Mouse (Mus musculus): ENCODE data around the gene Gng8.

Gng8 gene

DNA sequence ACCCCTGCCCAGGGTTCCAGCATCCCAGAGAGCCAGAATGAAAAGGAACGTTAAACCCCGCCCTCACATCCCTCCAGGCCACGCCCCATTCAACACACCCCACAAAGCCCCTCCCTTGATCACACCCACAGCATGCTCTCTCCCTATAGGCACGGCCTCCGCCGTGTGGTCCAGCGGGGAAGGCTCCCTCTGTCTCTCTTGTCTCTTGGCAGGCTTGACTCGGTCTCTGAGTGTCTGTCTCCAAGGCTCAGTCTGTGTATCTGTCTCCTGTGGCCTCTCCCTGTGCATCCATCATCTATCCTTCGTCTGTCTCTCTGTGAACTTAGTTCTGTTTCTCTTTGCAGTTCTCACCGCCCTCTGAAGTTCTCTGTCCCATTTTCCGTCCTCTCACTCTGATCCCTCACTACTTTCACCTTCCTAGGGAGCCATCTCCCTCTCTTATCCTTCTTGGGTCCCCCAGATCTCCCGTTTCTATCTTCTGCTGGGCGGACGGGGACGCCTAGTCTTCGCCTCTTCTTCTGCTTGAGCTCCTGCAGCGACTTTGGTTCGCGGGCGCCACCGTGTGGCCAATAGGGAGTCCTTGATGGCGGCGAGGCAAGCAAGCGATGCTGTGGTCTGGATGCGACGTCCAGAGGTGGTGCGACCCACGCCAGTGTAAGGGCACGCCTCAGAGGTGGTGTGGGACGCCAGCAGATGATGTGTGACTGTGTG, at the start of gene Gng8:
Gene Gng8, plus strand, starts transcription at position 146 of the 711 bp plus-strand sequence.
- DNase-seq (ENCODE audit: low spot score in 2 of 2), result peak; percentile 83 to 87

DNA sequence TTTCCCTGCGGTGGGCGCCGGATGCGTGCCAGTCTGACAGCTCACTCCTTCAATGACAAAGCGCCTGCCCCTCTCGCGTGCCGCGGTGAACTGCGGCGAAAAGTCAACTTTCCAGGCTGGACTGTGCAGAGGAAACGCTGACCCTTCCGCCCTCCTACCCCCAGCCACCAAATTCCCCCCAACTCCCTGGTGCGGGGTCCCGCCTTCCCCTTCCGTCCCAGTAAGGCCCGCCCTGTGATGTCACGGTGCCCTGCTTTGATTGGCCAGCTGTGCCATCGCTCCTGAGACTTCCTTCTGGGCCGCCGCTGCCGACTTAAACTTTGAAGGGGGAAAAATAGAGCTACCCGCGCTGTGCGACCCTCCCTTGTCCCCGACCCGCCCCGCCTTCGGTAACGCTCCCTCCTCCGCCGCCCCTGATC, 48.9 kb upstream of the Gng8 start, which contains the start of gene Prkd2:
Gene Prkd2, plus strand, starts transcription at position 258 of the 419 bp plus-strand sequence.
- peak; percentile 85 to 89 for DNase-seq (ENCODE audit: low spot score in 2 of 2)

DNA sequence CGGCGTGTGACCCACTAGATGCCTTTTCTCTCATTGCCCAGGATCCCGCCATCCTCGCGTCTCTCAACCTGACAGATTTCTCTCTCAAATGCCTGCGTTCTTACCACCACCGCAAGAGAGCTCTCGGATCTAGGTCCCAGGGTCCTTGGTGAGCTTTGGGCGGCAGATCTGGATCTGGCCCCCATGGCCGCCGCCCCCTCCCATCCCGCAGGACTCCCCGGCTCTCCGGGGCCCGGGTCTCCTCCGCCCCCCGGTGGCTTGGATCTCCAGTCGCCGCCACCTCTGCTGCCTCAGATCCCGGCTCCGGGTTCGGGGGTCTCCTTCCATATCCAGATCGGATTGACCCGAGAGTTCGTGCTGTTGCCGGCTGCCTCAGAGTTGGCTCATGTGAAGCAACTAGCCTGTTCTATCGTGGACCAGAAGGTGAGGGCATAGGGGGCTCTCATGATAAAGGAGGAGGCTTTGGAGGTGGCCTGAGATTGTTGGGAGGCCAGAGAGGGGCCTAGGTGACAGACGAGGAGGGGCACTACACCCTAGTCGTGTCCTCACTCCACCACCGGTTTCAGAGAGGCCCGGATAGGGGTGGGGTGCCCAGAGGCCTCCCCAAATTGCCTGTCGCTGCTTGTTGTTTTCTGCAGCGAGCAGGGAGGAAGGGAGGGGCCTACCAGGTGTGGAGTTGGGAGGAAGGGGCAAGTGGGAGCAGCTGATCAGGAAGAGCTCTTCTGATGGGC, 48.0 kb upstream of the Gng8 start:
- DNase-seq (ENCODE audit: low spot score in 2 of 2), result no peak

DNA sequence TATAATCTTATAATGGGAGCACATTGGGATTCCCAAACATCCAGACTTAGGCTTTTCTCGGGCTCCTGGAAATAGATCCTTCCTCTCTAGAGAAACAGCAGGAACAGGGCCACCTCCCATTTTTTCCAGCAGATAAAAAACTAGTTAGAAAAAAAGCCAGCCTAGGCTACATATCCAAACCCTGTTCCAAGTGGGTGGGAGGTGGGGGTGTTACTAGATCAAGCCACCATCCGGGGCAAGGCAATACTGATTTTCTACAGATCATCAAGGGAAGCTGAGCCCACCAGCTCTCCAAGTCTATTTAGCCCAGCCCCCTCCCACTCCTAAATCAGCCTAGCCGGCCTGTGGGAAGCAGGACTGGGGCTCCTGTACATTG, 46.9 kb upstream of the Gng8 start:
- DNase-seq (ENCODE audit: low spot score in 2 of 2), result no peak

DNA sequence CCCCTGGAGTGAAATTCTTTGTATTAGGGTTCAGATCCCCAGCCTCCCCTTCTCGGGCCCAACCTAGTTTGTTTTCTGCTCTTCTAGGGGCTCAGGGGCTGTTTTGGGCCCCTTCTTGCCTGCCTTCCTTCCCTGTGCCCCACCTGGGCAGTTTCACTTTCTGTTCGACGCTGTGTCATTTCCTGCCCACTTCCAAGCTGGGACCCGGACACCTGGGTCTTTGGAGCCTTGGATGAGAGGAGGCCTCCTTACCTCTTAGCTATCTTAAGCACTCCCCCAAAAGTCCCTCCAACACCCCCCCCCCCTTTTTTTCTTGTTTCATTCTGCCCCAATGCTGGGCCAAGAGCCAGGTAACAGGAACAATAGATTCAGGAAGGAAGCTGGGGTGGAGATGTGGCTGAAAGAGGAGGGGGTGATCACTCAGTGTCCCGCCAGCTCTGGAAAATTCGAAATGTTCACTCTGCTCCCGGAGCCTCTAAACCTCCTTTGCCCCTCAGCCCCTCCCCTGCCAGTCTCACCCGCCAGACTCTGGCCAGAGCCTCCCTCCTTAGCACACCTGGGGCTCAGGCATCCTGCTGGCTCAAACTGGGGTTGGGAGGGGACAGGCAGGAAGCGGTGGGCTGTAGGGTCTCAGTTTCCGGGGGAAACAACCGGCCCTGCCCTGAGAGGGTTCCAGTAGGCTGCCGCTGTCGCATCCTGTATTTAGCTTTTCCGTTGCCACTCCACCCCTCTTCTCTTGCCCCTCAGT, 46.3 kb upstream of the Gng8 start:
- no peak for DNase-seq (ENCODE audit: low spot score in 2 of 2)

DNA sequence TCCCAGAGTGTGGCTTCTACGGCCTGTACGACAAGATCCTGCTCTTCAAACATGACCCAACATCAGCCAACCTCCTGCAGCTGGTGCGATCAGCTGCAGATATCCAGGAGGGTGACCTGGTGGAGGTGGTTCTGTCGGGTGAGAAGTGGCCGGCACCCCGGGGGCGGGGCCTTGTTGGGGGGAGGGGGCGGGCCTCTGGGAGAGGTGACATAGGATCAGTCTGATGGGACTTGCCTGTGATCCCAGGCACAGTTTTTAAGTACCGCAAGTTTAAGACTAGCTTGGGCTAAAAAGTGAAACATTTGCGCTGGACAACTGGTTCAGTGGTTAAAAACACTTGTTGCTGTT, 45.8 kb upstream of the Gng8 start:
- no peak for DNase-seq (ENCODE audit: low spot score in 2 of 2)

DNA sequence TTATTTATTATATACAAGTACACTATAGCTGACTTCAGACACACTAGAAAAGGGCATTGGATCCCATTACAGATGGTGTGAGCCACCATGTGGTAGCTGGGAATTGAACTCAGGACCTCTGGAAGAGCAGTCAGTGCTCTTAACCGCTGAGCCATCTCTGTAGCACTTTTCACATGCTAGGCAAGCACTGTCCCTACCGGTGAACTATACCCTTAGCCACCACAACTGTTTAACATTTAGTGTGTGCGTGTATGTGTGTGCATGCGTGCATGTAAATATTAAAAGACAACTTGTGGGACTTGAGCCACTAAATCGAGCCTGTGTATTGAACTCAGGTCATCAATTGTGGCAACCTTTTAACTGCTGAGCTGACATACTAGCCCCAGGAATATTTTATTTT, 44.8 kb upstream of the Gng8 start:
- no peak for DNase-seq (ENCODE audit: low spot score in 2 of 2)

DNA sequence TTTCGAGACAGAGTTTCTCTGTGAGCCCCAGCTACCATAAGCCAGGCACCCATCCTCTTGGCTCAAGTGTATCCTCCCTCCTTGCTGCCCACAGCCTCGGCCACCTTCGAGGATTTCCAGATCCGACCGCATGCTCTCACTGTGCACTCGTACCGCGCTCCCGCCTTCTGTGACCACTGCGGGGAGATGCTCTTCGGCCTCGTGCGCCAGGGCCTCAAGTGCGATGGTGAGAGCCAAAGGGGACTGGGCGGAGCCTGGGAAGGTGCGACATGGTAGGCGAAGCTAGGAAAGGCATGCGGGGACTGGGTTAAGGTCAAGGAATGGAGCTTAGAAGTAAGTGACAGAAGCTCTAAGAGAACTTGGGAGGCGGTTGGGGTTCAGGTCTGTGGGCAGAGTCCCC, 44.1 kb upstream of the Gng8 start:
- no peak for DNase-seq (ENCODE audit: low spot score in 2 of 2)

DNA sequence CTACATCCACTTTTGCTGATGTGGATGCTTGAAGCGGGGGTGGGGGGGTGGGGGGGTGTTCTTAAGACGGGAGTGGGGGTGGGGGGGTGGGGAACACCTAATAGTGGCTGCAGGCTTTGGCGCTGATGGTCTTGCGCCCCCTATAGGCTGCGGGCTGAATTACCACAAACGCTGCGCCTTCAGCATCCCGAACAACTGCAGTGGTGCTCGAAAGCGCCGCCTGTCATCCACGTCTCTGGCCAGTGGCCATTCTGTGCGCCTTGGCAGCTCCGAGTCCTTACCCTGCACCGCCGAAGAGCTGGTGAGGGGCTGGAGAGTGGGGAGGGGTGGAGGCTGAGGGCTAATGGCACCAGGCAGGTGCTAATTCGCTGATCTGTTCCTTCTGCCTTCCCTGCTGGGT, 43.0 kb upstream of the Gng8 start:
- peak; percentile 64 to 77 for DNase-seq (ENCODE audit: low spot score in 2 of 2)

DNA sequence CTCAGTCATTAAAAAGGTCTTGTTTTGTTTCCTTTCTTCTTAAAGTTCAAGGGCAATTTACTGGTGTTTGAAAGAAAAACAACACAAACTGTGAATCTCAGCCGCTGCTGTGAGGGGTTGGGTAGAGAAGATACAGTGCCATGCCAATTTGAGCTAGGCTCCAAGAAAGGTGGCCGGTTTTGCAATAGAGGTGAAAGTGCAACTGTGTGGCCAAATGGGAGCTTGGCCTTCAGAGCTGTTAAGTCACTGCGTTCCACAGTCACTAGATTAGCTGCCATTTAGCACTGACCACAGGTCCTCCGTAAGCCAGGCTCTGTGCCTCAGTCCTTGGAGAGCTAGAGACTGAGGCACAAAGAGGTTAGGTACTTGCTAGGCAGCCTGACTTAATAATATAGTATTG, 40.0 kb upstream of the Gng8 start:
- DNase-seq (ENCODE audit: low spot score in 2 of 2), result no peak

DNA sequence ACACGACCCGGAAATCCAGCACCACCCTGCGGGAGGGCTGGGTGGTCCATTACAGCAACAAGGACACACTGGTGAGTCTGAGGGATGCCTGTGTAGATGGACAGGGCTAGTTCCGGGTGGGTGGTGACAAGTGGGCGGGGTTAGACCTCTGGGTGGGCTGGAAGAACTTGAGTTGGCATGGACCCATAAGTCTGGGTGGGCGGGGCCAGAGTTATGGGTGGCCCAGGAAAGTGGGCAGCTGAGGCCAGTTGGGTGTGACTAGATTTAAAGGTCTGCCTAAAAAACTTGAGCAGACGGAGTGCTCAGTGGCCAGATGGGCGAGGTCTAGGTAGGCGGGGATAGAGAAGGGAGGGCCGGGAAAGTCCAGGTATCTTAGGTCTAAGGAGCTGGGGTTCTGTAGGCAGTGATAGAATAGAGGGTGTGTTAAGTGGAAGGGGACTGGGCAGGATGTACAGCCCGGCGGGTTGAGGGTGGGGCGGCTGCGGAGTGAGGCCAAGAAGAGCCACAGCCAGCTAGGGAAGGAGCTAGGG, 38.2 kb upstream of the Gng8 start:
- no peak for DNase-seq (ENCODE audit: low spot score in 2 of 2)

DNA sequence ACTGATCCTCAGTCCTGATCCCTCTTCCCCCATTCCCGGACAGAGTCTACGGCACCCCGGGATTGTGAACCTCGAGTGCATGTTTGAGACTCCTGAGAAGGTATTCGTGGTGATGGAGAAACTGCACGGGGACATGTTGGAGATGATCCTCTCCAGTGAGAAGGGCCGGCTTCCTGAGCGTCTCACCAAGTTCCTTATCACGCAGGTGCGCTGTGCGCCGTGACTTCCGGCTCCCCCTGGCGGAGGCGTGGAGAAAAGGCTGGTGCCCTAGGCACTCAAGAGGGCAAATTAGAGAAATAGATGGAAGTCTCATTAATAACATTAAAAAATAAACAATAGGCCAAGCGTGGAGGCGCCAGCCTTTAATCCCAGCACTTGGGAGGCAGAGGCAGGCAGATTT, 33.2 kb upstream of the Gng8 start:
- DNase-seq (ENCODE audit: low spot score in 2 of 2), result no peak

DNA sequence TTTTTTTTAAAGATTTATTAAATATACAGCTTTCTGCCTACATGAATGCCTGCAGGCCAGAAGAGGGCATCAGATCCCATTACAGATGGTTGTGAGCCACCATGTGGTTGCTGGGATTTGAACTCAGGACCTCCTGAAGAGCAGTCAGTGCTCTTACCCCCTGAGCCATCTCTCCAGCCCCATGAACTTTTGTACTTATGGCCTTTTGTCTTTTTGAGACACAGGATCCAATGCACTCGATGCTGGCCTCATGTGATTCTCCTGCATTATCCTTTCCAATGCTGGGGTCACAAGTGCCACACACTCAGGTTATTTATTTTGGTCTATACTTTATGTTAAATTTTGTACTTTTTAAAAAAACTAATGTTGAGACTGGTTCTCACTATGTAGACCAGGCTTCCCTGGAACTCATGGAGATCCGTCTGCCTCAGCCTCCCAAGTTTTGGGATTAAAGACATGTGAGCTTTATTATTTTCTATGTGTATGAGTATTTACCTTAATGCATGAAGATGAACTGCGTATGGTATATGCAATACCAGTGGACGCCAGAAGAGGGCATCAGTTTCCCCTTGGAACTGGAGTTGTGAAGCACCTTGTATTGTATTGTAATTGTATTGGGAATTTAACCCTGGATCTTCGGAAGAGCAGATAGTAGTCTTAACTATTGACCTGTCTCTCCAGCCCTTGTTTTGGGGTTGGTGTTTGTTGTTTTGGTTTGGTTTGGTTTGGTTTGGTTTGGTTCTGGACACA, 31.5 kb upstream of the Gng8 start:
- DNase-seq (ENCODE audit: low spot score in 2 of 2), result peak in 1 of 2 experiments; percentile 68

DNA sequence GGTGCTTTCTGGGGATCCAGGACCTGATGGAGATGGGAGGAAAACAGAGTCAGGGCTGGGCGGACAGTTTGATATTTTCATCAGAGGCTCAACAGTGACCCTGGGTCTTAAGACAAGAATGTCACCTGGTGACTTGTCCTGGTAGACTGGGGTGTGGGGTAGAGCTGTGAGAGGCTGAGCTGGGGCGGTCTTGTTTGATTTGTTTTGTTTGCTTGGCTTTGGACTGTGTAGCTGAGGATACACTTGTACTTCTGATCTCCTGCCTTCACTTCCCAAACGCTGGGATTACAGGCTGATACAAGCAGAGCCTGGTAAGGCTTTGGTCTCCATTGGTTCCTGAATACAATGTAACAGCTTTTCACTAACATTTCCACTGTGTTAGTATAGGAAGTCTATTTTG, 24.1 kb upstream of the Gng8 start:
- no peak for DNase-seq (ENCODE audit: low spot score in 2 of 2)

DNA sequence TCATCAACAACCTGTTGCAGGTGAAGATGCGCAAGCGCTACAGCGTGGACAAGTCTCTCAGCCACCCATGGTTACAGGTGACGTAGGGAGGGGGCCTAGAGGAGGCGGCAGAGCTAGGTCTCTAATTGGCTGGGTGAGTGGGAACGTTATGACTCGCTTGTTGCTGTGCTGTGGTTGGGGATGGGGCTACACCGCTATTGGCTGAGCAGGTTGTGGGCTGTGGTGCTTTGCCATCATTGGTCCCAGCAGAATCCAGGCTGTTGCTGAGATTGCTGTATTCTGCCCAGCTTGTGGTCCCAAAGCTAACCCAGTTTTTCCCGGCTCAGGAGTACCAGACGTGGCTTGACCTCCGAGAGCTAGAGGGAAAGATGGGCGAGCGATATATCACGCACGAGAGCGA, 22.1 kb upstream of the Gng8 start:
- peak; percentile 90 to 94 for DNase-seq (ENCODE audit: low spot score in 2 of 2)

DNA sequence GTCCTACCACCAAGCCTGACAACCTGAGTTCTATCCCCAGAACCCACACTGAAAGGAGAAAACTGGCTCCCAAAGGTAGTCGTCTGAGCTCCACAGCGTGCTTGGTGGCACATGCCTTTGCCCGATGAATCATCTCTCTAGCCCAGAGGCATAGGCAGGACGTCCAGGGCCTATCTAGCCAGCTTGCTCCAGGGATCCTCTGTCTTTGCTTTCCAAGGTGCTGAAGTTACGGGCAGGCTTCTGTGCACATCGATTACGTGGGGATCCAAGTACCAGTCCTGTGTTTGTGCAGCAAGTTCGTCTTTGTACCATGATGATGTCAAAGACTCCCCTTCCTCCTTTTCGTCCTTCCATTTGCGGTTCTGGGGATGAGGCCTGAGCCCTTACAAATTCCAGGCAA, 20.0 kb upstream of the Gng8 start:
- no peak for DNase-seq (ENCODE audit: low spot score in 2 of 2)

DNA sequence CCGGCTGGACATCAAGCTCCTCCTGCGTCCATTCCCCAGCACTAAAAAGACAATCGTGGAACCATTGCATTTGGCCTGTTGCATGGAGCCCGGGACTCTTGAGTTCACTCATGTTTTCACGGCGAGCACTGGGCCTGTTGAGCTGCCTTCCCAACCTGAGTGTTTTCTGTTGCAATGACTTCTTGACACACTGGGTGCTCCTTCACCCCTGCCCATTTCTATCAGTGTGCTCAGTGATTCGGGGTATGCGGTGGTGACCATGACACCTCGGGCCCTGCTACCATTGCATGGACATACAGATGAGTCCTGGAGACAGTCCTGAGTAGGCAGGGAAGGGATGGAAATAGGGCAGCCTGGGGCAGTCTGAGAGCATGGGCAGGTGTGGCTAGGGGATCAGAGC, 19.1 kb upstream of the Gng8 start:
- DNase-seq (ENCODE audit: low spot score in 2 of 2), result no peak

DNA sequence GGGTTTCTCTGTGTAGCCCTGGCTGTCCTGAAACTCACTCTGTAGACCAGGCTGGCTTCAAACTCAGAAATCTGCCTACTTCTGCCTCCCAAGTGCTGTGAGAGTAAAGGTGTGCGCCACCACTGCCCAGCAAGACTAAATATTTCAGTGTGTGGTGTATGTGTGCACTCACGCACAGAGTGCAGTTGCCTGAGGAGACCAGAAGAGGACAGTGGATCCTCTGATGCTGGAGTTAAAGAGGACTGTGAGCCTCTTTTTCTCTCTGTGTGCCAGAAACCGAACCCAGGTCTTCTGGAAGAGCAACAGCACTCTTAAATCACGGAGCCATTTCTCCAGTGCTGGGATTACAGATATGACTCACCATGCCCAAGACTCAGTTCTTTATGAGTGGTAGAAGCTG, 18.2 kb upstream of the Gng8 start:
- no peak for DNase-seq (ENCODE audit: low spot score in 2 of 2)

DNA sequence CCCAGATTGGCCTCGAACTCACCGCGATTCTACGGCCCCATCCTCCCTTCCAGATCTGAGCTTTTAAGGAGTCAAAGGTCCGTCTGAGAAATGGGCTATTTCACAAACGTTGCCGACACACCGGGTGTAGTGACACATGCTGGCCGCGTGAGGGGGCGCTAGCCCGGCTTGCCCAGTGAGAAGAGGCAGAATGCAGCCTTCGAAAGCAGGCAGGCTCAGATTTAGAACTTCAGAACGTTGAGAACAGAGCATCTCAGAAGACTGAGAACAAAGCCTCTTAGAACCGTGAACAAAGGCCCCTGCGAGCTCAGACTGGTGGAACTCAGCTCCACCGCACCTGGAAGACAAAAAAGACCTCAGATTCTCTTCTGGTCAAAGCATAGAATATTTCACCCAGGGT, 17.4 kb upstream of the Gng8 start:
- DNase-seq (ENCODE audit: low spot score in 2 of 2), result peak; percentile 74 to 78

DNA sequence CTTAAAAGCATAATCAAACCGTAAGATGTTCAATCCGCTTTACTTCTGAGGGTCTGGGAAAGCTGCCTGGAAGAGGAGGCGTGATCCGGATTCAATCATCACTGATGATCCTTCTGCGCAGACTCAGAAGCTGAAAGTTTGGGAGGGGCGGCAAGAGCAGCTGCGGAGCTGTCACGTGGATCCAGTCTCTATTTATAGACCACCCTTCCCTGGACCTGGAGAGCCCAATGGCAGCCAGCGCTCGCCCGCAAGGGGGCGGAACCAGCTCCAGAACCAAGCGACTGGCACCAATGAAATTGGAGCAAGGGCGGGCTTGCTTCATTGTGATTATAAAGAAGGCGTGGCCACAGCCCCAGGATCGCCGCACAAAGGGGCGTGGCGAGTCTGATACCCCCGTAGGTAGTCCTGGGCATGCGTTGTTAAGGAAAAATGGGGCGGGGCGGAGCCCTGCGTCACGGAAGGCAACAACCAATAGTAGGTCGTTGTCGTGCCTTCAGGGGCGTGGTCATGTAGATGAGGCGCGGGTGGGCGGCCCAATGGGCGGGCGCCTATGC, 16.8 kb upstream of the Gng8 start:
- DNase-seq (ENCODE audit: low spot score in 2 of 2), result peak; percentile 100

DNA sequence AGATGAGACGGTGACA, 16.5 kb upstream of the Gng8 start, which contains the start of gene Dact3:
Gene Dact3, plus strand, starts transcription at position 8 of the 16 bp plus-strand sequence.
- DNase-seq (ENCODE audit: low spot score in 2 of 2), result no peak

DNA sequence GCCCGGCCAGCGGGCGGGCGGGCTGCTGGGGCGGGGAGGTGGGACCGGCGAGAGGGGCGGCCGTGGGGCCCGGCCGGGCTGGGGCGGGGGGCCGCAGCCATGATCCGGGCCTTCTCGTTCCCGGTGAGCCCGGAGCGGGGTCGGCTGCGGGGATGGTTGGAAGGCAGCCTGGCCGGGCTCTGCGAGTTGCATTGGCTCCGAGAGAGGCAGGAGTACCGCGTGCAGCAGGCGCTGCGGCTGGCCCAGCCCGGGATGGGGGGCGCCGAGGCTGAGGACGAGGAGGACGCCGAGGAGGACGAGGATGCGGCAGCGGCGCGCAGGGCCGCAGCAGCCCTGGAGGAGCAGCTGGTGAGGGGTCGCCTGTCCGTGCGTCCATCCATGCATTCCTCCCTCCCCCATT, 16.3 kb upstream of the Gng8 start:
- DNase-seq (ENCODE audit: low spot score in 2 of 2), result no peak

Data from frontal cortex, postnatal 36 days (tissue).